Mouse (Mus musculus): Measurements from ENCODE around the gene Slc38a3. TPM values are rescaled to one million over a fixed set of nuclear protein-coding genes. Genes with fewer than 3 reads are reported as not detected.
A peak's percentile ranks its signal among the peaks of the same experiment; 100 is the strongest.

Slc38a3 gene
- polyA plus RNA-seq, 1 experiment, result 77.9 TPM

DNA sequence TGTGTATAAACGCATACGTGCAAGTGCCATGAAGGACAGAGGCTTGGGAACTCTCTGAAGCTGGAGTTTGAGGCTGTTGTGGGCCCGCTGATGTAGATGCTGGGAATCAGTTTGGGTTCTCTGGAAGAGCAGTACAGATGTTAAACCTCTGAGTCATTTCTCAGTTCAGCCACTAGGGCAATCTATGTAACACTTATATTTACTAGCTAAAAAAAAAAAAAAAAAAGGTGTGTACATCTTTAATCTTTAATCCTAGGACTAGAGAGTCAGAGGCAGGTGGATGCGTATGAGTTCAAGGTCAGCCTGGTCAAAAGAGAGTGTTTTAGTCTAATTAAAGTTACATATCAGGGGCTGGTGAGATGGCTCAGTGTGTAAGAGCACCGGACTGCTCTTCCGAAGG is 22.4 kb downstream of the Slc38a3 start:
- no peak overlapping the region for H3K4me3 ChIP-seq (ENCODE audit: insufficient read depth, low read depth, low read length)
- no peak for DNase-seq
- TF ChIP-seq POLR2A (IDR thresholded peaks at IDR 0.05; ENCODE audit: low read depth, low read length) (no peak), CTCF (conservative IDR thresholded peaks at IDR 0.05; ENCODE audit: insufficient read depth, insufficient read length, low read depth, low read length) (no peak)
- H3K36me3 ChIP-seq (ENCODE audit: control insufficient read depth, insufficient read depth, low read length), result no peaks in the 10 kb centered on the region
- 82% methylated on average over 6 of the region's 6 CpGs for WGBS
- H3K27ac ChIP-seq (ENCODE audit: insufficient read depth, low read depth, low read length), result no peak overlapping the region
- H3K27me3 ChIP-seq (replicated peaks; ENCODE audit: control insufficient read depth, insufficient read depth, low read length), result no peaks in the 10 kb centered on the region
- peaks cover 9% of the 10 kb centered on the region; the same call in 1 of the 2 replicates for H3K4me1 ChIP-seq (ENCODE audit: control insufficient read depth, insufficient read depth, low read length)

- H3K4me1 ChIP-seq (ENCODE audit: control insufficient read depth, insufficient read depth, low read length), result peaks cover 16% of the 10 kb centered on the region; the same call in 1 of the 2 replicates
- 16% methylated on average over 5 of the region's 5 CpGs for WGBS
- TF ChIP-seq POLR2A (IDR thresholded peaks at IDR 0.05; ENCODE audit: low read depth, low read length) (no peak), CTCF (conservative IDR thresholded peaks at IDR 0.05; ENCODE audit: insufficient read depth, insufficient read length, low read depth, low read length) (peak; percentile 87)
- DNase-seq, result peak; percentile 81
- H3K4me3 ChIP-seq (ENCODE audit: insufficient read depth, low read depth, low read length), result no peak overlapping the region
- H3K36me3 ChIP-seq (ENCODE audit: control insufficient read depth, insufficient read depth, low read length), result no peaks in the 10 kb centered on the region
- no peak overlapping the region for H3K27ac ChIP-seq (ENCODE audit: insufficient read depth, low read depth, low read length)
- no peaks in the 10 kb centered on the region for H3K27me3 ChIP-seq (replicated peaks; ENCODE audit: control insufficient read depth, insufficient read depth, low read length)
These were observed 23.8 kb downstream of the Slc38a3 start for GRCm38 (mm10) chr9:107645577-107645976.

- Histone ChIP-seq H3K4me3 (ENCODE audit: insufficient read depth, low read depth, low read length) (no peak overlapping the region), H3K27ac (ENCODE audit: insufficient read depth, low read depth, low read length) (peak overlapping the region; percentile 10; the same call in 1 of the 2 replicates), H3K4me1 (ENCODE audit: control insufficient read depth, insufficient read depth, low read length) (peaks cover 16% of the 10 kb centered on the region; the same call in 1 of the 2 replicates), H3K27me3 (replicated peaks; ENCODE audit: control insufficient read depth, insufficient read depth, low read length) (no peaks in the 10 kb centered on the region), H3K36me3 (ENCODE audit: control insufficient read depth, insufficient read depth, low read length) (no peaks in the 10 kb centered on the region)
- peak; percentile 82 for DNase-seq
- WGBS, result 19% methylated on average over 7 of the region's 7 CpGs
- TF ChIP-seq CTCF (conservative IDR thresholded peaks at IDR 0.05; ENCODE audit: insufficient read depth, insufficient read length, low read depth, low read length) (no peak), POLR2A (IDR thresholded peaks at IDR 0.05; ENCODE audit: low read depth, low read length) (no peak)
These were observed 24.2 kb downstream of the Slc38a3 start for GRCm38 (mm10) chr9:107645153-107645510.

- peaks cover 16% of the 10 kb centered on the region; the same call in 1 of the 2 replicates for H3K4me1 ChIP-seq (ENCODE audit: control insufficient read depth, insufficient read depth, low read length)
- peak; percentile 93 for DNase-seq
- TF ChIP-seq CTCF (conservative IDR thresholded peaks at IDR 0.05; ENCODE audit: insufficient read depth, insufficient read length, low read depth, low read length) (peak; percentile 88), POLR2A (IDR thresholded peaks at IDR 0.05; ENCODE audit: low read depth, low read length) (peak; percentile 15)
- H3K27ac ChIP-seq (ENCODE audit: insufficient read depth, low read depth, low read length), result peak overlapping the region; percentile 73
- H3K4me3 ChIP-seq (ENCODE audit: insufficient read depth, low read depth, low read length), result peak overlapping the region; percentile 70
- no peaks in the 10 kb centered on the region for H3K27me3 ChIP-seq (replicated peaks; ENCODE audit: control insufficient read depth, insufficient read depth, low read length)
- WGBS, result 2% methylated on average over 35 of the region's 35 CpGs
- no peaks in the 10 kb centered on the region for H3K36me3 ChIP-seq (ENCODE audit: control insufficient read depth, insufficient read depth, low read length)
These were observed 24.7 kb downstream of the Slc38a3 start for GRCm38 (mm10) chr9:107644495-107645152.

GRCm38 (mm10) chr9:107643544-107644214 is 25.7 kb downstream of the Slc38a3 start:
- TF ChIP-seq CTCF (conservative IDR thresholded peaks at IDR 0.05; ENCODE audit: insufficient read depth, insufficient read length, low read depth, low read length) (no peak), POLR2A (IDR thresholded peaks at IDR 0.05; ENCODE audit: low read depth, low read length) (no peak)
- Histone ChIP-seq H3K27me3 (replicated peaks; ENCODE audit: control insufficient read depth, insufficient read depth, low read length) (no peaks in the 10 kb centered on the region), H3K4me3 (ENCODE audit: insufficient read depth, low read depth, low read length) (no peak overlapping the region), H3K4me1 (ENCODE audit: control insufficient read depth, insufficient read depth, low read length) (peaks cover 16% of the 10 kb centered on the region; the same call in 1 of the 2 replicates), H3K36me3 (ENCODE audit: control insufficient read depth, insufficient read depth, low read length) (no peaks in the 10 kb centered on the region), H3K27ac (ENCODE audit: insufficient read depth, low read depth, low read length) (no peak overlapping the region)
- 93% methylated on average over 13 of the region's 13 CpGs for WGBS
- DNase-seq, result no peak

DNA sequence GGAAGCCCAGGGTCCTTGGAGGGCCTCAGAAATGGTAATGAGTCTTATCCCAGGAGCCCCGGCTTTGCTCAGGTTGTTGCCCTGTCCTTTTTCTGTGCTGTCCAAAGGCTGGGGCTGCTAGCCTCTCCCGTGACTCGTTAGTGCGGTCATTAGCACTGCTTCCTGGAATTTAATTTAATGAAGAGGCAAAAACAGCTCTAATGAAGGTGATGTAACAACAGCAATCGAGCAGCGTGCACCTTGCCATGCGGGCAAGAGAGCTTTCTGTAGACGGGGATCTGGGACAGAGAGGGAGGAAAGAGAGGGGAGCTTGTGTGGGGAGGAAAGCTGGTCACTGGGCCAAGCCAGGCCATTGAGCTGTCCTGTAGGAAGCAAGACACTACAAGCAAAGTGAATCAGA is 27.7 kb downstream of the Slc38a3 start:
- H3K4me1 ChIP-seq (ENCODE audit: control insufficient read depth, insufficient read depth, low read length), result peaks cover 16% of the 10 kb centered on the region; the same call in 1 of the 2 replicates
- no peaks in the 10 kb centered on the region for H3K27me3 ChIP-seq (replicated peaks; ENCODE audit: control insufficient read depth, insufficient read depth, low read length)
- H3K4me3 ChIP-seq (ENCODE audit: insufficient read depth, low read depth, low read length), result no peak overlapping the region
- 53% methylated on average over 8 of the region's 8 CpGs for WGBS
- no peaks in the 10 kb centered on the region for H3K36me3 ChIP-seq (ENCODE audit: control insufficient read depth, insufficient read depth, low read length)
- TF ChIP-seq CTCF (conservative IDR thresholded peaks at IDR 0.05; ENCODE audit: insufficient read depth, insufficient read length, low read depth, low read length) (no peak), POLR2A (IDR thresholded peaks at IDR 0.05; ENCODE audit: low read depth, low read length) (no peak)
- no peak overlapping the region; the same call in 1 of the 2 replicates for H3K27ac ChIP-seq (ENCODE audit: insufficient read depth, low read depth, low read length)
- DNase-seq, result peak; percentile 70

GRCm38 (mm10) chr9:107640257-107640772 is 29.0 kb downstream of the Slc38a3 start:
- peak; percentile 35 for DNase-seq
- no peak overlapping the region for H3K4me3 ChIP-seq (ENCODE audit: insufficient read depth, low read depth, low read length)
- H3K27me3 ChIP-seq (replicated peaks; ENCODE audit: control insufficient read depth, insufficient read depth, low read length), result no peaks in the 10 kb centered on the region
- peaks cover 17% of the 10 kb centered on the region; the same call in 1 of the 2 replicates for H3K4me1 ChIP-seq (ENCODE audit: control insufficient read depth, insufficient read depth, low read length)
- TF ChIP-seq POLR2A (IDR thresholded peaks at IDR 0.05; ENCODE audit: low read depth, low read length), result no peak
- no peak for TF ChIP-seq CTCF (conservative IDR thresholded peaks at IDR 0.05; ENCODE audit: insufficient read depth, insufficient read length, low read depth, low read length)
- no peaks in the 10 kb centered on the region for H3K36me3 ChIP-seq (ENCODE audit: control insufficient read depth, insufficient read depth, low read length)
- 49% methylated on average over 8 of the region's 8 CpGs for WGBS
- H3K27ac ChIP-seq (ENCODE audit: insufficient read depth, low read depth, low read length), result 0 out of 2 replicates have a peak overlapping the region, but pooled peaks have one; percentile 13

Data from kidney, adult 2 months (tissue).